ENCODE assay signal across 10 mouse cellular contexts in genomic region chr11:72142889-72143288, GRCm38 (mm10). TPM values are rescaled to one million over a fixed set of nuclear protein-coding genes. Genes with fewer than 3 reads are reported as not detected.
DNase-seq lines count a peak whose midpoint lies in the region; ATAC-seq lines count a peak whose summit lies in the region.
"Had no signal": no experiment of that assay in that cellular context is flagged by ENCODE, and none has a peak within 500 bp of the region (broad histone marks: within the 10 kb centered on the region; RNA-seq: fewer than 3 reads in every experiment).

No protein-coding gene starts in this region.

- H3K27me3 ChIP-seq in midbrain, embryonic 10.5 days (ENCODE audit: low read depth, poor library complexity, severe bottlenecking): peaks cover 37% of the 10 kb centered on the region
- H3K27me3 ChIP-seq in midbrain, embryonic 11.5 days (ENCODE audit: control insufficient read depth, insufficient read depth, low read length): no peaks in the 10 kb centered on the region
- peaks cover 1% of the 10 kb centered on the region; the same call in 1 of the 2 replicates for H3K27me3 ChIP-seq in midbrain, embryonic 16.5 days (ENCODE audit: control insufficient read depth, insufficient read depth, low read depth, low read length)
- no peaks in the 10 kb centered on the region; the same call in 1 of the 2 replicates for H3K27me3 ChIP-seq in forebrain, embryonic 16.5 days (replicated peaks; ENCODE audit: control insufficient read depth, insufficient read depth, low read length)

- H3K27ac ChIP-seq in midbrain, embryonic 10.5 days (replicated peaks): 0 out of 2 replicates have a peak overlapping the region, but pooled peaks have one; percentile 25
- H3K27ac ChIP-seq in midbrain, embryonic 11.5 days (ENCODE audit: low read depth, low read length): no peak overlapping the region
- peak overlapping the region; percentile 59 for H3K27ac ChIP-seq in midbrain, embryonic 16.5 days (ENCODE audit: low read length)
- H3K27ac ChIP-seq in forebrain, embryonic 16.5 days (ENCODE audit: low read length): no peak overlapping the region

- no peak for ATAC-seq in midbrain, embryonic 11.5 days (ENCODE audit: low FRiP score)
- no peak for ATAC-seq in midbrain, embryonic 16.5 days
- ATAC-seq in forebrain, embryonic 16.5 days: no peak

- no peak for DNase-seq in midbrain, embryonic 10.5 days (ENCODE audit: low spot score)
- DNase-seq in midbrain, embryonic 11.5 days (ENCODE audit: low spot score, missing footprints): no peak
- peak; percentile 61 for DNase-seq in R1 (ENCODE audit: low read depth, low spot score)
- DNase-seq in kidney, postnatal 10 days: peak; percentile 50
- no peak for DNase-seq in adrenal gland, postnatal 36 days
- DNase-seq in left cerebral cortex, postnatal 10 days (ENCODE audit: extremely low spot score in 1 of 2, low spot score in 2 of 2): no peak
- DNase-seq: right cerebral cortex, postnatal 4 days had no signal

- H3K9ac ChIP-seq in midbrain, embryonic 11.5 days (ENCODE audit: low read length): no peak overlapping the region
- H3K9ac ChIP-seq in midbrain, embryonic 16.5 days (ENCODE audit: low read depth, low read length): 0 out of 2 replicates have a peak overlapping the region, but pooled peaks have one; percentile 14
- H3K9ac ChIP-seq in forebrain, embryonic 16.5 days (replicated peaks; ENCODE audit: low read depth, low read length): no peak overlapping the region

- no peak overlapping the region for H3K4me2 ChIP-seq in midbrain, embryonic 11.5 days
- H3K4me2 ChIP-seq in midbrain, embryonic 16.5 days (ENCODE audit: low read length): no peak overlapping the region
- H3K4me2 ChIP-seq in forebrain, embryonic 16.5 days (ENCODE audit: low read length): no peak overlapping the region

- intact Hi-C loops in left cerebral cortex, postnatal 10 days (cut with DNase I): no loop called here

- no peak overlapping the region for H3K4me3 ChIP-seq in midbrain, embryonic 10.5 days
- H3K4me3 ChIP-seq in midbrain, embryonic 11.5 days (ENCODE audit: low read depth, low read length): no peak overlapping the region
- H3K4me3 ChIP-seq in midbrain, embryonic 16.5 days (ENCODE audit: low read depth, low read length): no peak overlapping the region
- no peak overlapping the region for H3K4me3 ChIP-seq in forebrain, embryonic 16.5 days (replicated peaks; ENCODE audit: low read length)
- H3K4me3 ChIP-seq: megakaryocyte, embryonic 14.5 days had no signal

- no peaks in the 10 kb centered on the region for H3K36me3 ChIP-seq in midbrain, embryonic 10.5 days
- H3K36me3 ChIP-seq in midbrain, embryonic 11.5 days (ENCODE audit: control insufficient read depth, insufficient read depth, low read length): no peaks in the 10 kb centered on the region
- H3K36me3 ChIP-seq in midbrain, embryonic 16.5 days (ENCODE audit: control insufficient read depth, insufficient read depth, low read length): no peaks in the 10 kb centered on the region
- no peaks in the 10 kb centered on the region for H3K36me3 ChIP-seq in forebrain, embryonic 16.5 days (ENCODE audit: control insufficient read depth, insufficient read depth)

- 42% methylated on average over 10 of the region's 10 CpGs for WGBS in midbrain, embryonic 10.5 days
- 38% methylated on average over 10 of the region's 10 CpGs for WGBS in midbrain, embryonic 11.5 days
- WGBS in midbrain, embryonic 16.5 days: 36% methylated on average over 10 of the region's 10 CpGs
- WGBS in forebrain, embryonic 16.5 days: 36% methylated on average over 10 of the region's 10 CpGs

- peaks cover 18% of the 10 kb centered on the region for H3K4me1 ChIP-seq in midbrain, embryonic 10.5 days
- peaks cover 5% of the 10 kb centered on the region for H3K4me1 ChIP-seq in midbrain, embryonic 11.5 days (ENCODE audit: control insufficient read depth, insufficient read depth, low read length)
- H3K4me1 ChIP-seq in midbrain, embryonic 16.5 days (ENCODE audit: control insufficient read depth, insufficient read depth, low read length): peaks cover 20% of the 10 kb centered on the region
- peaks cover 4% of the 10 kb centered on the region for H3K4me1 ChIP-seq in forebrain, embryonic 16.5 days (replicated peaks; ENCODE audit: control insufficient read depth, insufficient read depth, low read length)

- no peaks in the 10 kb centered on the region for H3K9me3 ChIP-seq in midbrain, embryonic 10.5 days (replicated peaks)
- H3K9me3 ChIP-seq in midbrain, embryonic 11.5 days (ENCODE audit: control insufficient read depth, low read length): no peaks in the 10 kb centered on the region
- H3K9me3 ChIP-seq in midbrain, embryonic 16.5 days (replicated peaks; ENCODE audit: control insufficient read depth, low read length, poor library complexity, severe bottlenecking): no peaks in the 10 kb centered on the region
- no peaks in the 10 kb centered on the region for H3K9me3 ChIP-seq in forebrain, embryonic 16.5 days (ENCODE audit: control insufficient read depth, low read length)
- H3K9me3 ChIP-seq: megakaryocyte, embryonic 14.5 days had no signal

RNA-seq across cellular contexts. Expression of gene Pitpnm3, which starts 7.3 kb away (rescaled TPM):
- polyA plus RNA-seq in midbrain, embryonic 10.5 days (2016; fragmentation: Nextera tagmentation; extraction: Ambion mirVana): 0.10 and 0.25 TPM in 2 replicates
- 0.56 and 0.99 TPM in 2 replicates for polyA plus RNA-seq in midbrain, embryonic 11.5 days (2014; fragmentation: Nextera tagmentation; extraction: Ambion mirVana)
- 5.4 and 6.1 TPM in 2 replicates for polyA plus RNA-seq in midbrain, embryonic 16.5 days (2015; fragmentation: Nextera tagmentation; extraction: Ambion mirVana)
- polyA plus RNA-seq in forebrain, embryonic 16.5 days (2015; fragmentation: Nextera tagmentation; extraction: Ambion mirVana): 2.0 and 3.0 TPM in 2 replicates
- total RNA-seq in adrenal gland, postnatal 36 days (2021): 1 to 10 TPM; 1.8 to 3.0 TPM
- total RNA-seq in left cerebral cortex, postnatal 10 days (2021): 10 to 100 TPM; 44.4 to 46.3 TPM

Comparison
In these comparisons a context has a peak if more than half of its experiments do, and no peak if none do; other contexts are left out.
1. H3K27ac ChIP-seq: peak in midbrain, embryonic 10.5 days (single experiment) and midbrain, embryonic 16.5 days (single experiment); none in midbrain, embryonic 11.5 days (single experiment) and forebrain, embryonic 16.5 days (single experiment).
2. DNase-seq: peak in R1 (single experiment) and kidney, postnatal 10 days (single experiment); none in midbrain, embryonic 10.5 days (single experiment), midbrain, embryonic 11.5 days (single experiment), adrenal gland, postnatal 36 days (0 of 2) and left cerebral cortex, postnatal 10 days (0 of 2).